Mouse (Mus musculus) gastrocnemius, postnatal 36 days (tissue): ENCODE measurements around the gene Man1c1. TPM values are rescaled to one million over a fixed set of nuclear protein-coding genes. Genes with fewer than 3 reads are reported as not detected.

Experiments used
- DNase-seq, 2 experiments: peaks; one replicate each; pipeline ENCODE4 v3.0.0; 2022
- intact Hi-C: fragments of 180-260 bp; cut with DNase I; formaldehyde crosslinking; loops from one replicate; pipeline ENCODE4 v1.15.1; 2025
- total RNA-seq, 2 experiments: library from RNA; stranded (reverse); gene quantifications; 2 replicates each; pipeline ENCODE4 v1.2.3; 2021

Gene Man1c1
- total RNA-seq, 2 experiments from 2014 or later: 3.1 to 3.8 TPM

GRCm38 (mm10) chr4:134563624-134564023 is 140.5 kb downstream of the Man1c1 start:
- intact Hi-C loops: no loop called here
- DNase-seq: no peak

- intact Hi-C loops: no loop called here
- no peak for DNase-seq
Observed at GRCm38 (mm10) chr4:134562014-134562413, 142.1 kb downstream of the Man1c1 start.

DNA sequence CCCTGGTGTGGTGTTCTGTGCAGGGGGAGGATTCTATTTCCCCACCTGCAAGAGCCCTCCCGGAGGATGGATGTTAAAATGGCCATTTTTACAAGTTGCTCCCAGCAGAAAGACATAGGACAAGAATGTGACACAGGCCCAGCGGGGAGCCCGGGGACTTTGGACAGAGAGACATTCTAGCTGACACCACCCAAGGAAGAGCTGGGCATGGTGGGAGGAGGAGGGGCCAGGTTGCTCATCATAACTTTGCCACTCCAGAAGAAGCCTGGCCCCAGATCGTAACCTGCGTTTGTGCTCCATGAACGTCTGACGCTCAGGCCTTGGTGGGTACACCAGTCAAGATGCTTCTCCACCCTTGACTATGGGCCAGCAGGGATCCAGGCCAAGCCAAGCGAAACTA is 143.4 kb downstream of the Man1c1 start:
- DNase-seq: no peak
- intact Hi-C loops: no loop called here

DNA sequence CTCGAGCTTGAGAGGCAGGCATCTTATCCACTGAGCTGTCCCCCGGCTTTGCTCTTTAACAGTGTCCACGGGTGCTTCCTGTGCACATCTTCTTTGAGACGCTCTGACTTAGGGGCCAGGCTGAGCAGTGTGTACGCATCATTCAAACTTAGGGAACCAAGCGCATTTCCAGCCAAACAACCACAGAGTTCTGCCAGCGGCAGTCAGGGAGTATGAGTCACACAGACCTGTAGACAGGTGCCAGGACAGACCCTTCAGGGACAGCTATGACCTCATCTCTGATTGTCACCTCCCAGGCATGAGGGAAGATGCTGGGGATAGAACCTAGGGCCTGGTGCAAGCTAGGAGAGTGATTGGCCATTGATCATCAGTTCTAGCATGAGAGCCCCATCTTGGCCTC is 144.9 kb downstream of the Man1c1 start:
- DNase-seq: no peak
- intact Hi-C loops: no loop called here

- intact Hi-C loops: no loop called here
- DNase-seq: no peak
Observed at GRCm38 (mm10) chr4:134558570-134559113, 145.4 kb downstream of the Man1c1 start.

- DNase-seq: no peak
- intact Hi-C loops: no loop called here
Observed at GRCm38 (mm10) chr4:134557626-134558249, 146.4 kb downstream of the Man1c1 start.

DNA sequence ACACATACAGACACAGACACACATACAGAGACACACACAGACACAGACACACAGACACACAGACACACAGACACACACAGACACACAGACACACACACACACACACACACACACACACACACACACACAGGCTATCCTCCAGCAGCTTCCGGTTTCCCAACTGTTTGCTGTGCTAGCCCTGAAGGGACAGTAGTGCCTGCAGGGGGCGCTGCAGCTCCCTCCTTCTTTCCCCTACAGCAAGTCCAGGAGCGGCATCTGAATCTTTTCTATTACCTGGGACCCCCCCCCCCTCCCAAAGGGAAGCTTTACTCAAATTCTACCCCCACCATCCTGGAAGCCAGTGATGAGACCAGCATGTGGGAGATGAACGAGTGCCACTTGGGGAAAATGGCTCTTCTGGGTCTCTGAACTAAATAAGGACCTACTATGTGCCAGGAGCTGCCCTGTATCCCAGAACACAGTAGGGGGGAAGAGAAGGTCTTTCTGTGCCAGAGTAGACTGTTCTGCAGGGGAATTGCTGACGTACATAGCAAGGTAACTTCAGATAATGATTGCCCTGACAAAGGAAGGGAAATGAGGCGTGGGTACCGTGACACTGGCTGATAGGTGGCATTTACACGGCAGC is 148.0 kb downstream of the Man1c1 start:
- intact Hi-C loops: no loop called here
- no peak for DNase-seq

- no peak for DNase-seq
- intact Hi-C loops: no loop called here
Observed at GRCm38 (mm10) chr4:134553631-134554030, 150.5 kb downstream of the Man1c1 start.

DNA sequence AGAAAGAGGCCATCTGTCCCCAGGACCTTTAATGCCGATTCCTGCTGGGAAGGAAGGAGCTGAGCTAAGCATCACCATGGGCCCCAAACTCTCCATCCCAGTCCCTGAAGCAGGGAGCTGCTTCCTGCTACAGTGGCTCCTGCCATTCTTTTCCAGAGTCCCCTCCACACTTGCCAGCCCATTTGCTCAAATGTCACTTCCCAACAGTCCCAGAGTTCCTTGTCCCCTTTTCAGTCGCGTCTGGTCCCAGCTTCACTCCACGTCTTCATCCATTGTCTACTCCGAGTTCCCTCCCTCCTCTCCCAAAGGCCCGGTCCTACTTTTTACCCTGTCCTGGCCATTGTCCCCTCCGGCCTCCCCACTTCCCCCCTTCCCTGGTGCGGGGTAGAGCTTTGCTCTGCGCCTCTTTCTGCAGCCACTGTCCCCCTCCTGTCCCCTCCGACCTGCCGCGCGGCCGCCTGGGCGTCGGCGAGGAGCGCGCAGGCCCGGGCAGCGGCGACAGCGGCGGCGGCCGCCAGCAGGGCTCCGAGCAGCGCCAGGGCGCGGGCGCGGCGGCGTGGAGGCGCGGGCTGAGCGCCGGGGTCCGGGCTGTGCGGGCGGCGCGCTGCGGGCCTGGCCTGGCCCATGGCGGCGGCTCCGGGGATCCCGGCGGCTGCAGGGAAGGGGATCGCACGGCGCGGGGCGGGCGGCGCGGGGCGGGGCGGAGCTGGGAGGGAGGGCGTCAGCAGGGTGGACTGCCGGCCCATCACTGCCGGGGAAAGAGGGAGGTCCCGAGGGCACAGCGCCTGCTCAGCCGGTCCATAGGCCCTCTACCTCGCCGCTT is 152.4 kb downstream of the Man1c1 start, which contains the start of gene Selenon:
Gene Selenon, minus strand, starts transcription at position 673 of the 823 bp plus-strand sequence.
- intact Hi-C loops: no loop called here
- DNase-seq: peak in 1 of 2 experiments; percentile 77

DNA sequence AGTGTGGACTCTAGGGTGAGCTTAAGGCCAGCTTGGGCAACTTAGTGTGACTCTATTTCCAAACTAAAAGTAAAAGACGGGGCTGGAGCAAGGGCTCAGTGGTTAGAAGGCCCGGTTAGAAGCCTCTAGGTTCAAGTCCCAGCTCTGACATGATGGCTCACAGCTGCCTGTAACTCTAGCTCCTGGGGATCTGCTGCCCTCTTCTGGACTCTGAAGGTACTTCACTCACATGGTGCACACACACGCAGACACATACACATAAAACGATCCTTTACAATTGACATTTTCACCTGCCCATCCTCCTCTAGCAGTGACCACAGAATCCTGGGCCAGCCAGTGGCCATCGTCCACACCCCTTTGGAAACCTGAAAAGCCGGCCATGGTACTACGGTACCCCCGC is 154.2 kb downstream of the Man1c1 start:
- no peak for DNase-seq
- intact Hi-C loops: loop anchor here (5.0 kb wide), 1 partner anchor 332 kb away; no protein-coding TSS in a partner anchor

DNA sequence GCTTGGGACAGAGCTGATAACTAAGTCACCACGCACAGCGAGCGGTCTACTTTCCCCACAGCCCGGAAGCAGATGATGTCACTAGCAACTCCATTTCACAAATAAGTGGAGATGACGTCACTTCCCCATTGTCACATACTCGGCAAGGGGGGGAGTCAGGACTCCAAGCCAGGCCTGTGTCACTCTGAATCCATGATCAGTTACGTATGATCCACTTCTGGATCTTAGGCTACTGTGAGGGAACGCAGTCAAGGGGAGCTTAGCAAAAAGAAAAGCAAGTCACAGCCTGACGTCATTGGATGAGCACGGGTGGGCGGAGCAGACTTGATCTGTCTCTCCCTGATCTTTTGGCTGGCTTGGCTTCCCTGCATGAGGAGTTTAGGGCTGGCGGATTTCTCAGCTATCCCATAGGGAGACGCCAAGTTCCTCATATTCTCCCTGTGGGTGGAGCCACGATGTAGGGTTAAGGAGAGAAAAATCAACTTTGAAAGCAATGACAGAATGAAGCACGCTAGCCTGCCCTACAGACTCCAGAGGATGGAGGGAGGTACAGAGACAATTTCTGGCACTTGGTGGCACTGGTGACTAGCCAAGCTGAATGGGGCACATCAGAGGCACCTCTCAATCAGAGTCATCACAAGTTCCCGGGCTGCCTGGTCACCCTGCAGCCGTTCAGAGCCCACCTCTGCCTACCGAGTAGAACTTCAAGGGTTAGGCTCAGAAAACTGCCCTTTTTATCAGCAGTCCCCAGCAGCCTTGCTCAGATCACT is 155.7 kb downstream of the Man1c1 start:
- no peak for DNase-seq

DNA sequence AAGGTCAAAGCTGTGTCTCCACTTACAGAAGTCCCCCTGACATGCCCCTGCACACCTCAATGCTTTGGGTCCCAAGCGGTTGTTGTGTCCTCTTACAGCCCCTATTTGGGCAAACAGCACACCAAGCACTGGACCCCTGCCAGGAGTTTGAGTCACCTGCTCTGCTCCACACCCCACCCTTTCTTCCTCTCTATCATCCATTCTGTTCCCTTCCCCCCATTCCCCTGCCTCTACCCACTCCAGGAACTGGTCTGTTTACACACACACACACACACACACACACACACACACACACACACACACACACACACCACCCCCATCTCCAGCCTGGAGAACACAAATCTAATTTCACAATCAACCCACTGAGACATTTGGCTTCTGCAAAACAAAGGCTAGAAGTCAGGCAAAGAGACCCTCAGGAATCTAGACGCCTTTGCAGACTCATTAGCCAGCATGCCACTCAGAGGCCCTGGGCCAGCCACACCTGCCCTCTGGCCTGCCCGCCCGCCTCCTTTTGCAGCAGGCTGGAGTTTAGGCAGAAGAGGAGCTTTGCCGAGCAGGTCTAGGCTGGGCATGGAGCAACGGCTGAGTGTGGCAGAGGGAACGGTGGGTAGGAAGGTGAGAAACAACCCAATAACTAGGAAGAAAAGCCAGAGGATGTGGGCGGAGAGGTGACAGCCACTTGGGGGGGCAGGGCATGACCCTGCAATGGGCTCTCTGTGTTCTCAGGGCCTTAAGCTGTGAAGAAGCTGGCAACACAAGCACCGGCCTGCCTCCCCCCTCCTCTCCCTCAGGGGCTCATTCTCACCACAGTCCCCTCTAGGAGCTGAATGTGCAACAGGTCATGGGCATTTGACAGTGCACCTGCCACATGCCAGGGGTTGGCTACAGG is 157.0 kb downstream of the Man1c1 start:
- no peak for DNase-seq
- intact Hi-C loops: loop anchor here (5.0 kb wide), 1 partner anchor 335 kb away; no protein-coding TSS in a partner anchor

More for the DNA sequence above, 155.7 kb downstream of the Man1c1 start:
- intact Hi-C loops: loop anchor here (5.0 kb wide), 1 partner anchor 334 kb away; no protein-coding TSS in a partner anchor

GRCm38 (mm10) chr4:134543261-134543660 is 160.8 kb downstream of the Man1c1 start:
- intact Hi-C loops: loop anchor here (2.0 kb wide), 1 partner anchor 254 kb away; no protein-coding TSS in a partner anchor

GRCm38 (mm10) chr4:134542726-134543125 is 161.4 kb downstream of the Man1c1 start:
- intact Hi-C loops: loop anchor here (2.0 kb wide), 1 partner anchor 254 kb away; no protein-coding TSS in a partner anchor
- DNase-seq: no peak

More at GRCm38 (mm10) chr4:134543261-134543660, 160.8 kb downstream of the Man1c1 start:
- DNase-seq: peak; percentile 87 to 93

DNA sequence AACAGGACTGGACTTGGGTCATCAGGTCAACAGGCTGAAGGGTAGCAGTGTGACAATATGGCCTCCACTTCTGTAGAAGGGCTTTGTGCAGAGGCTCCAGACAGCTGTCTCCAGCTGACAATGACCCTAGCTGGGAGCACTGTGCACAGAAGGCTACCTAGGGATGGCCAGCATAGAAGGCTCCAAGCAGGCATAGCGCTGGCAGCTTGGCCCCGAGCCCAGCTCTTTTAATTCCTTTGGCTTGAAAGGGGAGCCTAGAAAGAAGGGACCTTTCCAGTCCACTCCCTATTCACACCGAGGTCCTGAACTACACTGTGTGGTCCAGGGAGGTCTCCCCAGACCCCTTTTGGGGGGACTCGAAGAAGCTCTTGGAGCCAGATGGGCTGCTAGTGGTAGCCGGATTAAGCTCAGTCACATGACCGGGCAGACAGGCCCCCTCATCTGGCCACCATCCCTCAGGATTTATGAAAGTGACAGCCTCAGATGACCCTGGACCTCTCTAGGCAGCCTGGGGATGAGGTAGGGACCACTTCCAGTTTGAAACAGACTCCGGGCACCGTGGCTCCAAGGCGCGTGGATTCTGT is 165.0 kb downstream of the Man1c1 start:
- no peak for DNase-seq
- intact Hi-C loops: no loop called here

DNA sequence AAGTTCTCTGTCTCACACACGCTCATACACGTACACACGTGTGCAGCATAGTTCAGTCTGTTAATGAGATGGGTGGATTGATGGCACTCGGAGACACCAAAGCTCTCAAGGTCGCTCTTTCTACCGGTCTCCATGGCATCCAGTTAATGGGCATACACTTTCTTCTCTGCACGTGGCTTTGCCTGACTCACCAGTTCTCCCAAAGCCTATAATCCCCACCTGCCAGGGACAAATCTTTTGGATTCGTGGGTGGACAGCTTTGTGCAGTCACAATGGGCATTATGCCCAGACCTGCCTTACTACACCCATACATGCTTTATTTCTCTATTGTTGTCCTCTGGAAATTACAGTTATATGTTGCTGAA is 168.3 kb downstream of the Man1c1 start:
- intact Hi-C loops: no loop called here
- DNase-seq: no peak

DNA sequence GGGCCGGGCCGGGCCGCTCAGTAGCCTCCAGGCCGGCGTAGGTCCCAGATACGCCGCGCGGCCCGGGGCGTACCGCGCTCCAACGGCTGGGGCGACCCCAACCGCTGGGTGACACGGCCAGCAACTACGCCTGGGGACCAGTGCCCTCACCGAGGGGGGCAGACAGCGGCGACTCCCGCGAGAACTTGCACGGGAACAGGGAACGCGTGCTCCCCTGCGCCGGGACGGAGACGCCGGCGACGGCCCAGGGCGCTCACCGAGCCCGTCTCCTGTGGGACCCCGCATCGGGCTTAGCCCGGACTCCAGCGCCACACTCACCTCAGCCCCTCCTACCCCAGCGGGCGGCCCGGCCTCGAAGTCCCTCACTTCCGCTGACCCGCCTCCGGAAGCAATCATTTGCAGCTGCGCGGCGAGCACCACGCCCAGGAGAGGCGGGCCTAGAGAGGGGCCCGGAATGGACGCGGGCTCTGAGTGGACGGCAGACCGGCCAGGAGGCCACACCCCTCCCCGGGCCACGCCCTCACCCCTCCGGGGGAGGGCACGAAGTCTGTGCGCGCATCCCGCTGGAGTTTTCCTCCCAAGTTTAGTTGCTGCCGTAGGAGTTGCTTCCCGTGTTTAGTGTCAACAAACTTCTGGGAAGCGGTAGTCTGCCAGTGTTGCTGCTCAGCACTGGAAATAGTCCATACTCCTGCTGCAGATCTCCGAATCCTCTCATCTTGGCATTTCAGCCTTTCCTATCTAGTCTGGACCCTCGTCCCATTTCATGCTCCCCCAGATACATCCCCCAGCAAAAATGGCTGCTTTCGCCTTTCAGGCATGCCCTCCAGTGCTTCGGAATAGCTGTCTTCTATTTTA is 168.9 kb downstream of the Man1c1 start, which contains the start of gene Mtfr1l:
Gene Mtfr1l, minus strand, starts transcription at position 456 of the 855 bp plus-strand sequence.
- peak; percentile 95 to 98 for DNase-seq
- intact Hi-C loops: no loop called here
